Mouse (Mus musculus) liver, embryonic 14.5 days (tissue): ENCODE results near the gene Prr14l.
A peak's percentile ranks its signal among the peaks of the same experiment; 100 is the strongest.

ENCODE experiments used
- CTCF ChIP-seq: IDR thresholded peaks from 2 replicates; pipeline ENCODE4 v1.5.1; 2016; ENCODE audit warnings: antibody characterized with exemption, low read depth, control low read depth
- EP300 ChIP-seq: IDR thresholded peaks from 2 replicates; pipeline ENCODE4 v1.6.1; 2016; ENCODE audit warnings: antibody characterized with exemption, low read depth

- peak; percentile 41 for TF ChIP-seq CTCF
- TF ChIP-seq EP300, result no peak
Observed at GRCm38 (mm10) chr5:32785313-32785915, 68.6 kb downstream of the Prr14l start, which contains the start of gene Pisd.
